Mouse (Mus musculus): ENCODE data around the gene Tas2r121.

DNA sequence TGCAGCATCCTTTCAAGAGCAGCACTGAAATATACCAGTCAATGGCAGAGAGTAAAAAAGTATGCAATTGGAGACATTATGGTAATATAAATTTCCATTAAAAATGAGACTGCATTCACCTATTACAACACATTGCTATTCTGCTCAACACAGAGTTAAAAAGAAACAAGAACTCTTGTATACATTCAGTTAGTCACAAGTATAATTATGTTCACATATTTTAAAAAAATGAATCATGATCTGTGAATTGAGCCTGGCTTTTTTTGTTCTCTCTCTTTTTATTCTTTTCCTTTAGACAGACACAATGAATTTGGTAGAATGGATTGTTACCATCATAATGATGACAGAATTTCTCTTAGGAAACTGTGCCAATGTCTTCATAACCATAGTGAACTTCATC, 44.2 kb downstream of the Tas2r121 start, which contains the start of gene Tas2r120:
- no peak for TF ChIP-seq CTCF (IDR thresholded peaks at IDR 0.05; ENCODE audit: borderline replicate concordance, insufficient read depth, low read length)
- no peak for TF ChIP-seq POLR2A (IDR thresholded peaks at IDR 0.05; ENCODE audit: low read depth, low read length)

All from embryonic fibroblast, embryonic 13.5 days (primary cell).